Mouse (Mus musculus) spleen, postnatal 4 days (tissue): ENCODE data around the gene Ptgdr2.
A peak's percentile ranks its signal among the peaks of the same experiment; 100 is the strongest.

Experiments used
- DNase-seq, 2 experiments: peaks; one replicate each; pipeline ENCODE4 v3.0.0; 2022; ENCODE audit warnings: low spot score in 2 of 2

The Ptgdr2 gene

GRCm38 (mm10) chr19:10976318-10976717 is 39.4 kb downstream of the Ptgdr2 start:
- DNase-seq = no peak

GRCm38 (mm10) chr19:10979184-10980168 is 42.5 kb downstream of the Ptgdr2 start:
- peak; percentile 86 to 94 for DNase-seq

- no peak for DNase-seq
These were observed 43.2 kb downstream of the Ptgdr2 start for GRCm38 (mm10) chr19:10980210-10980609.

- DNase-seq = peak; percentile 33 to 76
These were observed 46.2 kb downstream of the Ptgdr2 start for GRCm38 (mm10) chr19:10983146-10983545.

GRCm38 (mm10) chr19:10984551-10984950 is 47.6 kb downstream of the Ptgdr2 start:
- DNase-seq = no peak

GRCm38 (mm10) chr19:10985889-10986288 is 48.9 kb downstream of the Ptgdr2 start:
- DNase-seq = no peak

GRCm38 (mm10) chr19:10988563-10988962 is 51.6 kb downstream of the Ptgdr2 start:
- DNase-seq = no peak

- no peak for DNase-seq
These were observed 53.8 kb downstream of the Ptgdr2 start for GRCm38 (mm10) chr19:10990751-10991150.

- DNase-seq = no peak
These were observed 55.0 kb downstream of the Ptgdr2 start for GRCm38 (mm10) chr19:10991911-10992310.
